Mouse (Mus musculus): ENCODE results near the gene Tbc1d17. TPM values are rescaled to one million over a fixed set of nuclear protein-coding genes. Genes with fewer than 3 reads are reported as not detected.
A peak's percentile ranks its signal among the peaks of the same experiment; 100 is the strongest.

Tbc1d17 gene
- total and polyA plus RNA-seq, 3 experiments, result 31.9 to 40.5 (median 38.5) TPM

DNA sequence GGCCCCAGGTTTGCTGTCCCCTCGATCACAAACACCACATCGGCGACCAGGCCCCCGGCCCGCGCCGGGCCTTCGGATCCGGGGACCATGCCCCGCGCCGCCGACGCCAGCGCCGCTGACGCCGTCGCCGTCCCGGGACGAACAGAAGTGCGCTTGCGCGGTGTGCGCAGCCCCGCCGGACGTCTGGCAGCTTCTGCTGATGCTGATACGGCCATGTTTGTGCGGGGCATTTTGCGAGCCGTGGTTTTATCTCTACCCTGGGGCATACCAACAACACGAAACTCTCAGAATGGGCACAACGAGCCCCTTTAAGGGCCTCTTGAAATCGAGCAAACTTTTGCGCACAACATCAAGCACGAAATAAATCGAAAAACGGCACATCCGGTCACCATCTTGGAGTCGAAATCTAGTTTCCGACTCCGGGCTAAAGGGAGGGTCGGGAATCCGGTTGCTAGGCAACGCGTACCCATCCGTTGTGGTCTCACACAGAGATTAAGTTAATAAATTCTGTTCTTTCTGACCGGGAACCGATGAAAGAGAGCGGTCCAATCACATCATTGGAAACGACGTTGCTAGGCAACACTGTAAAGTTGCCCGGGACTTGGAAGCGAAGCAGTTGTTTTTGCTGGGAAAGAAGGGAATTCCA lies 43.5 kb upstream of the Tbc1d17 start, which contains the start of gene Med25 (continued):
- TF ChIP-seq MAZ (IDR thresholded peaks at IDR 0.05; ENCODE audit: low read depth, low read length) (no peak), TCF12 (IDR thresholded peaks at IDR 0.05; ENCODE audit: low read depth, low read length) (peak; percentile 59; the same call in 1 of the 2 replicates), E2F4 (IDR thresholded peaks at IDR 0.05; ENCODE audit: insufficient replicate concordance, low read depth, low read length) (no peak), SMC3 (IDR thresholded peaks at IDR 0.05; ENCODE audit: low read depth, low read length) (no peak), HCFC1 (IDR thresholded peaks at IDR 0.05; ENCODE audit: low read depth, low read length) (peak; percentile 94), MEF2A (IDR thresholded peaks at IDR 0.05; ENCODE audit: borderline replicate concordance, low read depth, low read length) (0 out of 2 replicates have a peak, but pooled peaks have one; percentile 40), ELF1 (IDR thresholded peaks at IDR 0.05; ENCODE audit: low read depth, low read length) (no peak), EP300 (IDR thresholded peaks at IDR 0.05; ENCODE audit: low read length) (no peak), USF2 (conservative IDR thresholded peaks at IDR 0.05; ENCODE audit: low read depth, low read length) (no peak), ETS1 (conservative IDR thresholded peaks at IDR 0.05; ENCODE audit: low read depth, low read length) (no peak), TBP (conservative IDR thresholded peaks at IDR 0.05; ENCODE audit: low read depth, low read length) (0 out of 2 replicates have a peak, but pooled peaks have one; percentile 28), CHD2 (IDR thresholded peaks at IDR 0.05; ENCODE audit: low read length) (no peak), ZNF384 (IDR thresholded peaks at IDR 0.05; ENCODE audit: low read depth, low read length) (no peak), JUN (IDR thresholded peaks at IDR 0.05; ENCODE audit: insufficient read depth, low read depth, low read length) (no peak)

- H3K27ac ChIP-seq (ENCODE audit: insufficient read depth, low read depth), result no peak overlapping the region
- H3K4me3 ChIP-seq (replicated peaks in 1 of 3; ENCODE audit: low read depth in 2 of 3, low read length in 2 of 3, poor library complexity in 1 of 3), result peak overlapping the region; percentile 88 to 91 (median 90)
- no peak for DNase-seq (ENCODE audit: extremely low read depth)
- peaks cover 11 to 40% of the 10 kb centered on the region in 2 experiments for H3K36me3 ChIP-seq (replicated peaks in 1 of 2; ENCODE audit: control insufficient read depth in 1 of 2, insufficient read depth in 1 of 2, low read length in 1 of 2)
- H3K9ac ChIP-seq (ENCODE audit: insufficient read depth, low read depth), result peak overlapping the region; percentile 94
- H3K27me3 ChIP-seq (replicated peaks), result no peaks in the 10 kb centered on the region
- peaks cover 10 to 19% of the 10 kb centered on the region in 2 experiments for H3K4me1 ChIP-seq (ENCODE audit: control insufficient read depth in 1 of 2, insufficient read depth in 2 of 2)
- dilution Hi-C loops (cut with MboI; ENCODE audit: extremely low pct_ligation_motif_present, extremely low pct_unique_long_range_greater_than_20kb, low sequenced_read_pairs) (no loop called here), in situ Hi-C loops (cut with MboI; ENCODE audit: low pct_ligation_motif_present, low pct_unique_long_range_greater_than_20kb, low sequenced_read_pairs) (no loop called here)
- TF ChIP-seq GABPA (IDR thresholded peaks at IDR 0.05; ENCODE audit: insufficient replicate concordance, low read depth, low read length), result no peak
- TF ChIP-seq E2F4 (IDR thresholded peaks at IDR 0.05; ENCODE audit: insufficient replicate concordance, low read depth, low read length), result no peak
- TF ChIP-seq CHD1 (IDR thresholded peaks at IDR 0.05; ENCODE audit: low read depth, low read length), result no peak
- TF ChIP-seq BHLHE40 (IDR thresholded peaks at IDR 0.05; ENCODE audit: low read depth, low read length), result no peak
- TF ChIP-seq CHD2 (IDR thresholded peaks at IDR 0.05; ENCODE audit: low read length), result no peak
- TF ChIP-seq HCFC1 (IDR thresholded peaks at IDR 0.05; ENCODE audit: low read depth, low read length), result no peak
- no peak for TF ChIP-seq ELF1 (IDR thresholded peaks at IDR 0.05; ENCODE audit: low read depth, low read length)
- no peaks in the 10 kb centered on the region for H3K9me3 ChIP-seq (replicated peaks; ENCODE audit: low read length)
- H3K79me2 ChIP-seq (replicated peaks; ENCODE audit: control insufficient read depth, extremely low read depth, insufficient read depth, poor library complexity, severe bottlenecking), result peaks cover 14% of the 10 kb centered on the region
- peak overlapping the region; percentile 85 for H3K4me2 ChIP-seq (ENCODE audit: insufficient read depth, low read depth, poor library complexity, severe bottlenecking)
These were observed 42.7 kb upstream of the Tbc1d17 start for GRCm38 (mm10) chr7:44891611-44892010.
